Mouse (Mus musculus): ENCODE results near the gene Sike1.

The Sike1 gene

GRCm38 (mm10) chr3:102995605-102996321, at the start of gene Sike1:
Gene Sike1, plus strand, starts transcription at chr3:102995708.
- peak; percentile 91 for DNase-seq (ENCODE audit: low spot score)

- no peak for DNase-seq (ENCODE audit: low spot score)
These were observed 49.2 kb upstream of the Sike1 start for GRCm38 (mm10) chr3:102946312-102946711.

GRCm38 (mm10) chr3:102946861-102947260, 48.6 kb upstream of the Sike1 start:
- DNase-seq (ENCODE audit: low spot score), result no peak

- DNase-seq (ENCODE audit: low spot score), result no peak
These were observed 41.0 kb upstream of the Sike1 start for GRCm38 (mm10) chr3:102954476-102954875.

GRCm38 (mm10) chr3:102955143-102955542, 40.4 kb upstream of the Sike1 start:
- DNase-seq (ENCODE audit: low spot score), result no peak

- no peak for DNase-seq (ENCODE audit: low spot score)
These were observed 39.9 kb upstream of the Sike1 start for GRCm38 (mm10) chr3:102955596-102955995.

GRCm38 (mm10) chr3:102964033-102964432, 31.5 kb upstream of the Sike1 start, which contains the start of gene Nr1h5:
Gene Nr1h5, minus strand, starts transcription at chr3:102964133.
- DNase-seq (ENCODE audit: low spot score), result no peak

GRCm38 (mm10) chr3:102970067-102970466, 25.4 kb upstream of the Sike1 start:
- no peak for DNase-seq (ENCODE audit: low spot score)

GRCm38 (mm10) chr3:102970508-102970907, 25.0 kb upstream of the Sike1 start:
- DNase-seq (ENCODE audit: low spot score), result no peak

- no peak for DNase-seq (ENCODE audit: low spot score)
These were observed 18.6 kb upstream of the Sike1 start for GRCm38 (mm10) chr3:102976906-102977305.

- no peak for DNase-seq (ENCODE audit: low spot score)
These were observed 15.8 kb upstream of the Sike1 start for GRCm38 (mm10) chr3:102979550-102980348.

- no peak for DNase-seq (ENCODE audit: low spot score)
These were observed 15.2 kb upstream of the Sike1 start for GRCm38 (mm10) chr3:102980349-102980736.

- DNase-seq (ENCODE audit: low spot score), result no peak
These were observed 4.5 kb upstream of the Sike1 start for GRCm38 (mm10) chr3:102991041-102991440.

GRCm38 (mm10) chr3:102992936-102993335, 2.6 kb upstream of the Sike1 start:
- DNase-seq (ENCODE audit: low spot score), result no peak

- DNase-seq (ENCODE audit: low spot score), result no peak
These were observed 289 bp upstream of the Sike1 start for GRCm38 (mm10) chr3:102995233-102995604.

- no peak for DNase-seq (ENCODE audit: low spot score)
These were observed 1.5 kb downstream of the Sike1 start for GRCm38 (mm10) chr3:102997036-102997435.

GRCm38 (mm10) chr3:102997591-102997990, 2.1 kb downstream of the Sike1 start:
- no peak for DNase-seq (ENCODE audit: low spot score)

- DNase-seq (ENCODE audit: low spot score), result no peak
These were observed 6.1 kb downstream of the Sike1 start for GRCm38 (mm10) chr3:103001595-103001994.

- no peak for DNase-seq (ENCODE audit: low spot score)
These were observed 21.8 kb downstream of the Sike1 start for GRCm38 (mm10) chr3:103017350-103017749.

- DNase-seq (ENCODE audit: low spot score), result no peak
These were observed 24.0 kb downstream of the Sike1 start for GRCm38 (mm10) chr3:103019462-103019861.

- DNase-seq (ENCODE audit: low spot score), result peak; percentile 92
These were observed 24.9 kb downstream of the Sike1 start, which contains the start of gene Csde1 for GRCm38 (mm10) chr3:103020249-103020942. Gene Csde1, plus strand, starts transcription at chr3:103020426.

GRCm38 (mm10) chr3:103020943-103021638, 25.6 kb downstream of the Sike1 start:
- peak; percentile 75 for DNase-seq (ENCODE audit: low spot score)

All from ovary, postnatal 14 days (tissue).